Mouse (Mus musculus): ENCODE data around the gene Grip2. TPM values are rescaled to one million over a fixed set of nuclear protein-coding genes. Genes with fewer than 3 reads are reported as not detected.

Grip2 gene
- polyA plus RNA-seq, 1 experiment from 2014 or later = 0.92 TPM

DNA sequence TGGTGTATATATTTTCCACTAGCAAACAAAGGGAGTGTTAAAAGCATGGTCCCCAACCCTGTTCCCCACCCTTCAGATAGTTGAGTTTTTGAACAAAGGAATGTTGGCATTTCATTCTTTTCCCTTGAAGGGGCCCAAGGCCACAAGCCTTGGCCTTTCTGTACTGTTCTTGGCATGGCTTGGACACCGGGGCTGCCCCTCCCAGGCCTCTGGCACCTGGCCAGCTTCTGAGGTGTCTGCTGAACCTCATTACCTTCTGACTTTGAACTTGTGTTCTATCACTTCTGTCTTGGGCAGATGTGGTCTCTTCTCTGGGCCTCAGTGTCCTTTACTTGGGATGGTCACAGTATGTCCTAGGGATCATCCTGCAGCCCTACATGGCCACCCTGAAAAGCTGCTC lies 99.7 kb downstream of the Grip2 start:
- Histone ChIP-seq H3K4me2 (no peak overlapping the region), H3K4me1 (peaks cover 29% of the 10 kb centered on the region), H3K36me3 (peaks cover 94% of the 10 kb centered on the region), H3K9me3 (replicated peaks) (no peaks in the 10 kb centered on the region), H3K4me3 (replicated peaks) (no peak overlapping the region), H3K27me3 (no peaks in the 10 kb centered on the region), H3K27ac (no peak overlapping the region), H3K9ac (no peak overlapping the region)
- ATAC-seq (replicated peaks; ENCODE audit: low FRiP score) = no peak
- 60% methylated on average over 1 of the region's 1 CpGs for WGBS

DNA sequence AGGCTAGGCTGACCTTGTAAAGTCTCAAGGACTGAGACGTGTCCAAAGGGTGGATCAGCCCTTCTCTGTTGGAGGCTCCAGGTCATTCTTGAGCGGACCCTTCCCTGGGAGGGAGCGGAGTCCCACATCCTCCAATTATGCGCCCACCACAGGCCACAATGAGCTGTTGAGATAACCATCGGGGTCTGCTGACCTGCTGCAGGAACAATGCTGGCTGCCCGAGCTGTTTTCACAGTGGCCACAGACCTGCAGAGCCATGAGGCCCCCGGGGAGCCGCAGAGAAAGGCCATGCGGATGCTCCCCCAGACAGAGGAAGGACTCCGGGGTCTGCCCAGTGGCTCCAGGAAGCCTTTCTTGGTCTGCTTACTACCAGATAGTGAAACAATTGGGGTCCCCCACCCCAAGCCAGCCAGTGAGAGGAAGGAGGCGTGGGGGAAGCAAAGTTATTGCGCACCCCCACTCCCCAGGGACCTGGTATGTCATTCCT lies 105.8 kb downstream of the Grip2 start:
- no peak; the same call in 1 of the 2 replicates for ATAC-seq (replicated peaks; ENCODE audit: low FRiP score)
- WGBS = 34% methylated on average over 12 of the region's 12 CpGs
- Histone ChIP-seq H3K9ac (no peak overlapping the region), H3K4me2 (no peak overlapping the region), H3K4me1 (peaks cover 37% of the 10 kb centered on the region), H3K27ac (0 out of 2 replicates have a peak overlapping the region, but pooled peaks have one; percentile 2), H3K27me3 (no peaks in the 10 kb centered on the region), H3K9me3 (replicated peaks) (no peaks in the 10 kb centered on the region), H3K4me3 (replicated peaks) (no peak overlapping the region), H3K36me3 (peaks cover 45% of the 10 kb centered on the region)

DNA sequence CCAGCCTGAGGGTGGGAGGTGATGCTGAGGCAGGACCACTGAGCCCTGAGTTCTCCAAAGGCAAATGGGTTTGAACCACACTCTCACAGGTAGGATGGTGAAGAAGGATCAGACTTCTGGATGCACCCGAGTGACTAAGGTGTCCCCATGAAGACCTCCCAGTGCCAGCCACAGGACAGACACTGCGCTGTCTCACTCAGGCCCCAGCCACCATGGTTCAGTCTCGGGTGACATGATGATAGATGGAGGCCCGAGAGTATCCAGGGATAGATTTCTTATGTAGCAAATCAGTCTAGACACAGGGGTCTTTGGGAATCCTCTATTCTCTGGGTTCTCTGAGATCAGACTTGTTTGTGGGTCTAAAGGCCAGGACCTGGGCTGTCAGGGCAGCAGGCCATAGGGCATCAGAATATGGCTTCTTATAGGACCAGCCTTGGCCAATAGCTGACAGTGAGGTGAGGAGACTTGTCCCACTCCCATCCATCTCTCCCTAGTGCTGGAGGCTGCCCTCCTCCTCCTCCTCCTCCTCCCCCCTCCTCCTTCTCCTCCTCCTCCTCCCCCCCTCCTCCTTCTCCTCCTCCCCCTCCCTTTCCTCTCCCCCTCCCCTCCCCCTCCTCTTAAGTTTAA lies 106.3 kb downstream of the Grip2 start:
- Histone ChIP-seq H3K9ac (no peak overlapping the region), H3K36me3 (peaks cover 44% of the 10 kb centered on the region), H3K9me3 (replicated peaks) (no peaks in the 10 kb centered on the region), H3K27ac (peak overlapping the region; percentile 63; the same call in 1 of the 2 replicates), H3K4me2 (peak overlapping the region; percentile 9; the same call in 1 of the 2 replicates), H3K4me1 (peaks cover 37% of the 10 kb centered on the region), H3K4me3 (replicated peaks) (no peak overlapping the region), H3K27me3 (no peaks in the 10 kb centered on the region)
- ATAC-seq (replicated peaks; ENCODE audit: low FRiP score) = peak; percentile 30
- WGBS = 30% methylated on average over 4 of the region's 4 CpGs

DNA sequence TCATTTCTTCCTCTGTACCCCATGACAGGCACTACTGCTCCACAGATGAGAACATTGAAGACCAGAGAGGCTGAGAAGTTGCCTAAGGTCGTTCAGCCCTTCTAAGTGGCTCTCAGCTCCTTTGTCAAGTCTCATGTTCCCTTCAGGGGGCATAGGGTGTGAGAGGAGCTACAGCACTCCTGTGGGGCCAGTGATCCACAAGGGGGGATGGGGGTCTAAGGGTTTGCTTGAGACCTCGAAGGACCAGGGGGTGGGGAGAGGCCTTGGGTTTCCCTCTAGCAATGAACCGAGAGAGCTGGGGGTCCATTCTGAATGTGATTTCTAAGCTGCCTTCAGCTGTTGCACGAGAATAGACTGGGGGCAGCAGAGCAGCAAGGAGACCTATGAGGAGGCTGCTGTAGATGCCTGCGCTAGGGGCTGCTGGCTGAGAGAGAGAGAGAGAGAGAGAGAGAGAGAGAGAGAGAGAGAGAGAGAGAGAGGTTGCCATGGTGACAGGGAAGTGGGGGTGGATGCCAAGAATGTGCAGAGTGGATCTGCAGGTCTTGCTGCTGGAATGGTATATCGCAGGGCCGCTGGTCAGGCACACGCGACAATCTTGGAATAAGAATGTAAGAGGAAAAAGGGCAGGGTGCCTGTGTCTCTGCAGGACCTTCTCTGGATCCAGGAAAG lies 107.1 kb downstream of the Grip2 start:
- 8% methylated on average over 9 of the region's 9 CpGs for WGBS
- Histone ChIP-seq H3K4me3 (replicated peaks) (no peak overlapping the region), H3K4me1 (peaks cover 37% of the 10 kb centered on the region), H3K9me3 (replicated peaks) (no peaks in the 10 kb centered on the region), H3K27me3 (no peaks in the 10 kb centered on the region), H3K27ac (peak overlapping the region; percentile 63), H3K36me3 (peaks cover 42% of the 10 kb centered on the region), H3K9ac (no peak overlapping the region), H3K4me2 (peak overlapping the region; percentile 9; the same call in 1 of the 2 replicates)
- ATAC-seq (replicated peaks; ENCODE audit: low FRiP score) = peak; percentile 69

DNA sequence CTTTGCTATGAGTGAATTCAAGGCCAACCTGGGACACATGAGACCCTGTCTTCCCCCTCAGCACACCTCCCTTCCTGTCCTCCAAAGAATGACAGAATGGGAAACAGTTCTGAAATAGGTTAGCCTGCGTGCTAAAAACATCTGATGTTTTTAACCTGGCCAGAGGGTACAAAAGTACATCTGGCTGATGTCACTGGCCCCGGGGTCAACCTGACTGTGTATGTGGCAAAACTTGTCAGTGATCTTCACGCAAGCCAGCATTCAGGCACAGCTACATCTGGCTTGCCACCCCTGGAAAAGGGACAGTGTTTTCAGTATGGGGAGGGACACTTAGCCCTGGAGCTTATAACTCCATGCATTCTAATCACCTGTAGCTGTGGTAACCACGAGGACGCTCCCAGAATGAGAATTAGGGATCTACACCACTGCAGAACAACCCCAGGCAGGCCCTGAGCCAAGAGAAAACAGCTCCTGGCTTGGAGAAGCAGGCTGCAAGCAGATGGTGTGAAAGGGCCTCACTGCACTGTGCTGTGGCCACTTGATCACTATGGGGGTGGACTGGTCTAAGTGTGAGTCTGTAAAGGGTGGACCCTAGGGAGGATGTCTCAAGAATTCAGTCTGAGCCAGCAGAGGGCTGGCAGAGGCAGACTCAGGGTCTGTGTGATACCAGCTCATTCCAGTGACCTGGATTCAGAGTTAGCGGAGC lies 107.9 kb downstream of the Grip2 start:
- peaks cover 37% of the 10 kb centered on the region for H3K4me1 ChIP-seq
- H3K9me3 ChIP-seq (replicated peaks) = no peaks in the 10 kb centered on the region
- no peak overlapping the region for H3K4me2 ChIP-seq
- ATAC-seq (replicated peaks; ENCODE audit: low FRiP score) = peak; percentile 49; the same call in 1 of the 2 replicates
- peaks cover 40% of the 10 kb centered on the region for H3K36me3 ChIP-seq
- WGBS = 61% methylated on average over 6 of the region's 6 CpGs
- H3K27ac ChIP-seq = peak overlapping the region; percentile 63
- H3K27me3 ChIP-seq = no peaks in the 10 kb centered on the region
- no peak overlapping the region for H3K9ac ChIP-seq
- H3K4me3 ChIP-seq (replicated peaks) = no peak overlapping the region

DNA sequence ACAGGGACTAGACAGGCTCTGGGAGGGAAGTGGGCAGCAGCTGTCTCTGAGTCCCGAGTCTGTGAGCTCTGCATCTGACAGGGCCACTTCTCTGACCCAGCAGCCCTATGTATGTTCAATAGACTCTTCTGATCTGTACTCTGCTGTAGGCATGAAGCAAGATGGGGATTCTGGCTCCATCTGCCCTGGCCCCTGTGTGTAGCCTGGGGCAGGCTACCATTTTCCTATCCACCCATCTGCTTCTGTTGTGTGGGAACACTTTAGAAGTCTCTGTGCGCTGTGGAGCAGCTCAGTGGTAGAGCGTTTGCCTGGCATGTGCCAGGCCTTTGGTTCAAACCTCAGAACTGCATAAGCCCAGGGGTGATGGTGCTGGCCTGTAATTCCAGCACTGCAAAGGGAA lies 108.4 kb downstream of the Grip2 start:
- no peak for ATAC-seq (replicated peaks; ENCODE audit: low FRiP score)
- WGBS = 72% methylated on average over 3 of the region's 3 CpGs
- no peaks in the 10 kb centered on the region for H3K9me3 ChIP-seq (replicated peaks)

DNA sequence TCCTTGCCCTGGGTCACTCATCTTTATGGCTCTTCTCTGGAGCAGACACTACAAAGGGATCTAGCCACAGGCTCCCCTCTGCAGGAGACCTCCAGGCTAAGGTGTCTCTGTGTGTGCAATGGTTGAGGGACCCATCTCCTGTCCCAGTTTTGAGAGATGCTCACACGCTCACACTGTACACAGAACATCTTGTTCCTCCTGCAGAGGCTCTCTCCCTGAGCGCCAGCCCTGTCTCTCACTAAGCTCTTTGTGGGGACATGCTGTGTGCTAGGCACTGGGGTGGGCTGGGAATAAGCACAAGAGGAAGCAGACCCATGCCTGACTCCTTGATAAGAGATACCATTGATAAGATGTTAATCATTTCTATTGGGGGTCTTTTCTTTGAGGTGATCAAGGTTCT lies 109.0 kb downstream of the Grip2 start:
- 88% methylated on average over 2 of the region's 2 CpGs for WGBS
- no peak overlapping the region for H3K27ac ChIP-seq
- H3K4me1 ChIP-seq = peaks cover 46% of the 10 kb centered on the region
- no peaks in the 10 kb centered on the region for H3K27me3 ChIP-seq
- no peak for ATAC-seq (replicated peaks; ENCODE audit: low FRiP score)
- H3K36me3 ChIP-seq = peaks cover 37% of the 10 kb centered on the region
- H3K9ac ChIP-seq = no peak overlapping the region
- H3K4me2 ChIP-seq = no peak overlapping the region
- H3K4me3 ChIP-seq (replicated peaks) = no peak overlapping the region
- no peaks in the 10 kb centered on the region for H3K9me3 ChIP-seq (replicated peaks)

More for the DNA sequence above, 108.4 kb downstream of the Grip2 start:
- Histone ChIP-seq H3K27ac (peak overlapping the region; percentile 63), H3K9ac (no peak overlapping the region), H3K36me3 (peaks cover 40% of the 10 kb centered on the region), H3K4me3 (replicated peaks) (no peak overlapping the region), H3K4me1 (peaks cover 41% of the 10 kb centered on the region), H3K4me2 (no peak overlapping the region), H3K27me3 (no peaks in the 10 kb centered on the region)

DNA sequence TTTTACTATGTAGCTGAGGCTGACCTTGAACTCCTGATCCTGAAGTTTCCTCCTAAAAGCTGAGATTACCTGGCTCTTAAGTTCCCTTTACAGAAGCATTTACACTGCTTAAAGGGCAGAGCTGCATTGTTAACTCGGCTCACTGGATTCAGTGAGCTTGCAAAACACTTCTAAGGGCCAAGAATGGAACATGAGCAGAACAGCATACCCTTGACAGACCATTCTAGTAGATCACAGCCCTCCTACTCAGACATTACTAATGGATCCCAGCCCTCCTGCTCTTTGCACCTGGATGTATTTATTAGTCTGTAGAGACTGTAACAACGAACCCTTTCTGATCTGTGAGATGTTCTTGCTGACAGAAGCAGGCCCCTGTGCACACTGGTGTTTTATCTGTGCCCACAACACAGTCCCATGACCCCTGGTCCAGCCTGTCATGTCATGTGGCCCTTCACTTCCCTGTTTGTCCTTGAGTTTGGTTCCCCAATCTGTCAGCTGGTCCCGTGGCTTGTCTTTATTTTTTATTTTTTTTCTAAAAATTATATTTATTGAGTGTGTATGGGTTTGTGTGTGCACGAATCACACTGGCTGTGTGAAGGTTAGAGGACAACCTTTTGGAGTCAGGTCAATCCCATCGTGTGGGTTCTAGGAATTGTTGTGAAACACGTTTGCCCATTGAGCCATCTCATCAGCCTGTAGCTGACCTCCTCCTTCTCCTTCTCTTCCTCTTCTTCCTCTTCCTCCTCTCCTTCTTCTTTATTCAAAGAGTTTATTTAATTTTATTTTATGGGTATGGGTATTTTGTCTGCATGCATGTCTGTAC lies 110.9 kb downstream of the Grip2 start:
- peaks cover 33% of the 10 kb centered on the region for H3K36me3 ChIP-seq
- H3K4me3 ChIP-seq (replicated peaks) = no peak overlapping the region
- no peaks in the 10 kb centered on the region for H3K27me3 ChIP-seq
- H3K4me2 ChIP-seq = no peak overlapping the region
- H3K4me1 ChIP-seq = peaks cover 58% of the 10 kb centered on the region
- no peak overlapping the region for H3K9ac ChIP-seq
- no peaks in the 10 kb centered on the region for H3K9me3 ChIP-seq (replicated peaks)
- no peak for ATAC-seq (replicated peaks; ENCODE audit: low FRiP score)
- 69% methylated on average over 6 of the region's 6 CpGs for WGBS
- no peak overlapping the region; the same call in 1 of the 2 replicates for H3K27ac ChIP-seq

DNA sequence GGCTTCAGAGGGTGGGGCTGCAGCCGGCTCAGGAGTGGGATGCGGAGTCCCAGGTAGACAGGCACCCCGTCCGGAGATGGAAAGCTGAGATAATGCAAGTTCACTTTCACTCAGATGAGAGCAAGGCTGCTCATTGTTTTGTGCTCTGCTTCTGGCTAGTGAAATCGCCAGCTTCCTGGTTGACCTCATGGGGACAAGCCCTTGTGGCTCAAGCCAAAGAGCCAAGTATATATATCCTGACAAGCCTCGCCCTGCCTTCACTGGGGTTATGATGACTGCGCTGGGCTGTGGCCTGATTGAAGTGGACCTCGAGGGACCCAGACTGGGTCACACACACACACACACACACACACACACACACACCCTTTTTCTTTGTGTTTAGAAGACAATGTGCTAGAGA lies 112.0 kb downstream of the Grip2 start:
- 77% methylated on average over 8 of the region's 8 CpGs for WGBS
- no peak overlapping the region for H3K27ac ChIP-seq
- H3K4me3 ChIP-seq (replicated peaks) = no peak overlapping the region
- ATAC-seq (replicated peaks; ENCODE audit: low FRiP score) = no peak
- H3K4me1 ChIP-seq = peaks cover 47% of the 10 kb centered on the region
- no peak overlapping the region for H3K9ac ChIP-seq
- peaks cover 34% of the 10 kb centered on the region for H3K36me3 ChIP-seq
- no peaks in the 10 kb centered on the region for H3K27me3 ChIP-seq
- no peak overlapping the region for H3K4me2 ChIP-seq
- H3K9me3 ChIP-seq (replicated peaks) = no peaks in the 10 kb centered on the region

DNA sequence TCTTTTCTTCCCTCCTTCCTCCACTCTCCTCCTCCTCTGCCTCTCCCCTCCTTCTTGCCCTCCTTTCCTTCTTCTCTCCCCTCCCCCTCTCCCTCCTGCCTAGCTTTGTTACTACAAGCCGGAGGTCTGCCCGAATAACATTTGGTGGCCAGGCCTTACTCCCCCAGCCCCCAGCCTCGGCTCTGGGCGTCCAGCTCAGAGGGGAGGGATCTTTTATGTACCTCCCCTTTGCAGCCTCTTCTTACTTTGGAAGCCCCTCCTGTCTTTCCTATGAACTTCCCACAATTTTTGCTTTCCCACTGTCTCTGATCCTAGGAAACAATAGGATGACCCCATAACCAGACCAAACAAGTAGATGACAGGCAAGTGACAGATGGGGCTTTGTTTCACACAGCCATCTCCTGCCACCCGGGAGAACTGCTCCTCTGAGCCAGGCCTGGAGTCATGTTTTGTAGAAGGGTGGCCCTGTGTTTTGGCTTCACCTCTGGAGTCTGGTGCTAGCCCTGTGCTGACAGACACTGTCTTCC lies 113.6 kb downstream of the Grip2 start:
- Histone ChIP-seq H3K9me3 (replicated peaks) (no peaks in the 10 kb centered on the region), H3K36me3 (peaks cover 40% of the 10 kb centered on the region), H3K27ac (peak overlapping the region; percentile 78), H3K27me3 (no peaks in the 10 kb centered on the region), H3K4me3 (replicated peaks) (no peak overlapping the region), H3K4me2 (peak overlapping the region; percentile 5; the same call in 1 of the 2 replicates), H3K9ac (0 out of 2 replicates have a peak overlapping the region, but pooled peaks have one; percentile 17), H3K4me1 (peaks cover 31% of the 10 kb centered on the region)
- 3% methylated on average over 5 of the region's 5 CpGs for WGBS
- ATAC-seq (replicated peaks; ENCODE audit: low FRiP score) = peak; percentile 41; the same call in 1 of the 2 replicates

DNA sequence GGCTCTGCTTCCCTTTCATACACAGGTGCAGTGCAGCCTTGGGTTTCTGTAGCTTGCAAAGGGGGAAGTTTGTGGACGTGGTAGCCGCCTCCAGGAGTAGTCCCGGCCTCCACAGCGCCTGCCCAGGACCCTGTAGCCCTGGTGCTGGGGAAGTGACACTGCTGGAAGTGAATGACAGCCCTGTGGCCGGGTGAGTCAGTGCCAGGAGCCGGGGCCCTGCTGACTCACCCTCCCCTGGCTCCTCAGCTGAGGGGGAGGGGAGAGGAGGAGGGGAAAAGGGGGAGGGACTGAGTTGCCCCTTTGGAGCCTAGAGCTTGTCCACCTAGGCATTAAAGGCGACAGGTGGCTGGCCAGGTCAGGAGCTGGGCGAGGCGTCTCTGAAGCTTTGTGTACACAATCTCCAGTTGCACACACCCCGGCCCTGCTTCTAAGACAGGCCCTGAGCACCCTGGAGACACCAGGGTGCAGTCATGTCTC lies 114.2 kb downstream of the Grip2 start:
- H3K9me3 ChIP-seq (replicated peaks) = no peaks in the 10 kb centered on the region
- 10% methylated on average over 10 of the region's 10 CpGs for WGBS
- H3K4me1 ChIP-seq = peaks cover 27% of the 10 kb centered on the region
- ATAC-seq (replicated peaks; ENCODE audit: low FRiP score) = peak; percentile 85
- peaks cover 45% of the 10 kb centered on the region for H3K36me3 ChIP-seq
- H3K4me3 ChIP-seq (replicated peaks) = no peak overlapping the region
- H3K27ac ChIP-seq = peak overlapping the region; percentile 78
- H3K4me2 ChIP-seq = peak overlapping the region; percentile 5; the same call in 1 of the 2 replicates
- 0 out of 2 replicates have a peak overlapping the region, but pooled peaks have one; percentile 17 for H3K9ac ChIP-seq
- H3K27me3 ChIP-seq = no peaks in the 10 kb centered on the region

Data from kidney, embryonic 15.5 days (tissue).